In the genomic region with DNA sequence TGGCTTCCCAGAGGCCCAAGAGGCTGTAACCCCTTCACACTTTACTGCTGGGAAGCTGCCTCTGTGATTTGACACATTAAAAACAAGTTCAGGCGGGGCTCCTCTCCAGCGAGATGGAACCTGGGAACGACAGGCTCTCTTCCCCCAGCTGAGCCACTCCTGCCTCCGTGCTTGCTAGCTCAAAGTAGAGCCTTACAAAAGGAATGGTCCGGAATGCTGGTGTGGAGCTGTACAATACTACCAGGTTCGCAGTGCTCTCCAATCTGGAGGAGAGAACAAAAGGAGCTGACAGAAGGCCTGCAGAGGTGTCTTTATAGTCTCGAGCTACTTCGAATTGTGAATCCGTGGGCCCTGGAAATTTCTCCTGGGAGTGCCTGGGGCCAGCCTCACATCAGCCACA, we compare ENCODE assay signal across 7 mouse cellular contexts.
DNase-seq lines count a peak whose midpoint lies in the region; ATAC-seq and TF ChIP-seq lines count a peak whose summit lies in the region.

No protein-coding gene starts in this region.

- H3K4me1 ChIP-seq in lung, embryonic 14.5 days (ENCODE audit: insufficient read depth), result no peaks in the 10 kb centered on the region
- peaks cover 7% of the 10 kb centered on the region for H3K4me1 ChIP-seq in embryonic facial prominence, embryonic 15.5 days
- H3K4me1 ChIP-seq in hindbrain, embryonic 16.5 days (ENCODE audit: control insufficient read depth, insufficient read depth, low read depth, low read length), result peaks cover 5% of the 10 kb centered on the region
- H3K4me1 ChIP-seq in neural tube, embryonic 13.5 days (replicated peaks), result peaks cover 15% of the 10 kb centered on the region

- 12% methylated on average over 9 of the region's 9 CpGs for WGBS in lung, embryonic 14.5 days
- WGBS in embryonic facial prominence, embryonic 15.5 days, result 16% methylated on average over 9 of the region's 9 CpGs
- 5% methylated on average over 9 of the region's 9 CpGs for WGBS in hindbrain, embryonic 16.5 days
- 7% methylated on average over 9 of the region's 9 CpGs for WGBS in neural tube, embryonic 13.5 days

- no peaks in the 10 kb centered on the region for H3K9me3 ChIP-seq in lung, embryonic 14.5 days (ENCODE audit: low read depth, low read length)
- H3K9me3 ChIP-seq in embryonic facial prominence, embryonic 15.5 days (replicated peaks), result no peaks in the 10 kb centered on the region
- H3K9me3 ChIP-seq in hindbrain, embryonic 16.5 days (ENCODE audit: control insufficient read depth, low read length), result no peaks in the 10 kb centered on the region
- H3K9me3 ChIP-seq in neural tube, embryonic 13.5 days, result no peaks in the 10 kb centered on the region

- no peaks in the 10 kb centered on the region for H3K27me3 ChIP-seq in lung, embryonic 14.5 days (ENCODE audit: insufficient read depth, low read length)
- H3K27me3 ChIP-seq in embryonic facial prominence, embryonic 15.5 days, result no peaks in the 10 kb centered on the region
- H3K27me3 ChIP-seq in hindbrain, embryonic 16.5 days (replicated peaks; ENCODE audit: control insufficient read depth, insufficient read depth, low read length), result no peaks in the 10 kb centered on the region; the same call in 1 of the 2 replicates
- peaks cover 35% of the 10 kb centered on the region for H3K27me3 ChIP-seq in neural tube, embryonic 13.5 days

- intact Hi-C loops in gastrocnemius, postnatal 36 days (cut with DNase I), result loop anchor here (5.0 kb wide), 2 partner anchors 192 to 247 kb away; no protein-coding TSS in a partner anchor

- H3K4me3 ChIP-seq in lung, embryonic 14.5 days (ENCODE audit: low read depth, low read length), result no peak overlapping the region; the same call in 1 of the 2 replicates
- H3K4me3 ChIP-seq in embryonic facial prominence, embryonic 15.5 days (replicated peaks), result peak overlapping the region; percentile 39
- H3K4me3 ChIP-seq in hindbrain, embryonic 16.5 days (ENCODE audit: low read length), result peak overlapping the region; percentile 39
- peak overlapping the region; percentile 32 for H3K4me3 ChIP-seq in neural tube, embryonic 13.5 days

- DNase-seq in lung, embryonic 14.5 days, result peak; percentile 2
- DNase-seq in lung, postnatal 14 days, result no peak
- no peak for DNase-seq in gastrocnemius, postnatal 36 days
- no peak for DNase-seq in adrenal gland, postnatal 4 days (ENCODE audit: low spot score in 2 of 2)

- no peak for TF ChIP-seq CTCF in lung, embryonic 14.5 days (IDR thresholded peaks at IDR 0.05; ENCODE audit: low read depth)

- peak; percentile 16; the same call in 1 of the 2 replicates for ATAC-seq in lung, embryonic 14.5 days (ENCODE audit: insufficient read depth)
- 0 out of 2 replicates have a peak, but pooled peaks have one; percentile 8 for ATAC-seq in embryonic facial prominence, embryonic 15.5 days (ENCODE audit: insufficient number of reproducible peaks, low FRiP score, low TSS enrichment, low read depth)
- ATAC-seq in hindbrain, embryonic 16.5 days, result peak; percentile 76
- peak; percentile 66 for ATAC-seq in neural tube, embryonic 13.5 days (ENCODE audit: low read depth)

- H3K4me2 ChIP-seq in lung, embryonic 14.5 days, result peak overlapping the region; percentile 46
- peak overlapping the region; percentile 73 for H3K4me2 ChIP-seq in embryonic facial prominence, embryonic 15.5 days (replicated peaks)
- H3K4me2 ChIP-seq in hindbrain, embryonic 16.5 days (ENCODE audit: low read length), result peak overlapping the region; percentile 67
- peak overlapping the region; percentile 56 for H3K4me2 ChIP-seq in neural tube, embryonic 13.5 days

- no peak overlapping the region for H3K27ac ChIP-seq in lung, embryonic 14.5 days (ENCODE audit: low read depth)
- H3K27ac ChIP-seq in embryonic facial prominence, embryonic 15.5 days (replicated peaks), result no peak overlapping the region; the same call in 1 of the 2 replicates
- no peak overlapping the region for H3K27ac ChIP-seq in hindbrain, embryonic 16.5 days (ENCODE audit: low read depth, low read length)
- H3K27ac ChIP-seq in neural tube, embryonic 13.5 days (replicated peaks), result no peak overlapping the region

- H3K36me3 ChIP-seq in lung, embryonic 14.5 days (ENCODE audit: insufficient read depth), result no peaks in the 10 kb centered on the region
- no peaks in the 10 kb centered on the region for H3K36me3 ChIP-seq in embryonic facial prominence, embryonic 15.5 days
- no peaks in the 10 kb centered on the region for H3K36me3 ChIP-seq in hindbrain, embryonic 16.5 days (ENCODE audit: control insufficient read depth, insufficient read depth, low read length)
- H3K36me3 ChIP-seq in neural tube, embryonic 13.5 days, result no peaks in the 10 kb centered on the region

- H3K9ac ChIP-seq in lung, embryonic 14.5 days, result peak overlapping the region; percentile 36; the same call in 1 of the 2 replicates
- H3K9ac ChIP-seq in embryonic facial prominence, embryonic 15.5 days, result 0 out of 2 replicates have a peak overlapping the region, but pooled peaks have one; percentile 23
- peak overlapping the region; percentile 47 for H3K9ac ChIP-seq in hindbrain, embryonic 16.5 days (ENCODE audit: low read depth, low read length)
- peak overlapping the region; percentile 64 for H3K9ac ChIP-seq in neural tube, embryonic 13.5 days

Comparison
In these comparisons a context has a peak if more than half of its experiments do, and no peak if none do; other contexts are left out.
1. ATAC-seq: peak in every context shown above with its lines; median percentile 76 in hindbrain, embryonic 16.5 days; 66 in neural tube, embryonic 13.5 days; 16 in lung, embryonic 14.5 days; 8 in embryonic facial prominence, embryonic 15.5 days.